In genomic region chr11:13978524-13978923, GRCm38 (mm10) we compare ENCODE assay signal across 26 mouse cellular contexts.
DNase-seq lines count a peak whose midpoint lies in the region; ATAC-seq and TF ChIP-seq lines count a peak whose summit lies in the region.
"Had no signal": no experiment of that assay in that cellular context is flagged by ENCODE, and none has a peak within 500 bp of the region (broad histone marks: within the 10 kb centered on the region; RNA-seq: fewer than 3 reads in every experiment).

No protein-coding gene starts in this region.

- no peaks in the 10 kb centered on the region for H3K4me1 ChIP-seq in midbrain, embryonic 14.5 days (ENCODE audit: control insufficient read depth, insufficient read depth, low read length)
- H3K4me1 ChIP-seq in midbrain, embryonic 11.5 days (ENCODE audit: control insufficient read depth, insufficient read depth, low read length) = no peaks in the 10 kb centered on the region
- no peaks in the 10 kb centered on the region for H3K4me1 ChIP-seq in ES-E14 (ENCODE audit: control insufficient read depth in 2 of 2, insufficient read depth in 2 of 2, low read length in 2 of 2, poor library complexity in 1 of 2)
- H3K4me1 ChIP-seq: embryonic facial prominence, embryonic 13.5 days; embryonic facial prominence, embryonic 15.5 days; forebrain, embryonic 13.5 days had no signal

- no peak overlapping the region for H3K27ac ChIP-seq in midbrain, embryonic 14.5 days (replicated peaks; ENCODE audit: low read depth, low read length)
- no peak overlapping the region for H3K27ac ChIP-seq in midbrain, embryonic 11.5 days (ENCODE audit: low read depth, low read length)
- H3K27ac ChIP-seq in ES-E14 (ENCODE audit: insufficient read depth, low read depth, low read length, poor library complexity, severe bottlenecking) = no peak overlapping the region; the same call in 1 of the 2 replicates
- H3K27ac ChIP-seq: embryonic facial prominence, embryonic 13.5 days; embryonic facial prominence, embryonic 15.5 days; forebrain, embryonic 13.5 days had no signal

- TF ChIP-seq POLR2A in brain, embryonic 14.5 days (IDR thresholded peaks at IDR 0.05; ENCODE audit: borderline replicate concordance, extremely low read depth, insufficient read depth, insufficient read length, poor library complexity, severe bottlenecking) = no peak

- H3K9me3 ChIP-seq in midbrain, embryonic 14.5 days (ENCODE audit: control insufficient read depth, low read length) = no peaks in the 10 kb centered on the region
- no peaks in the 10 kb centered on the region for H3K9me3 ChIP-seq in midbrain, embryonic 11.5 days (ENCODE audit: control insufficient read depth, low read length)
- H3K9me3 ChIP-seq in ES-E14 (ENCODE audit: control insufficient read depth, insufficient read depth, low read depth, low read length) = no peaks in the 10 kb centered on the region
- H3K9me3 ChIP-seq: embryonic facial prominence, embryonic 15.5 days; forebrain, embryonic 13.5 days had no signal

- no peak for TF ChIP-seq CTCF in brain, embryonic 14.5 days (IDR thresholded peaks at IDR 0.05; ENCODE audit: borderline replicate concordance, extremely low read depth, insufficient read depth, insufficient read length)

- in situ Hi-C loops in ES-E14 (cut with MboI; ENCODE audit: low sequenced_read_pairs in 2 of 2, unreplicated experiment in 2 of 2) = no loop called here

- H3K4me3 ChIP-seq in midbrain, embryonic 14.5 days (replicated peaks; ENCODE audit: low read depth, low read length) = no peak overlapping the region
- no peak overlapping the region for H3K4me3 ChIP-seq in midbrain, embryonic 11.5 days (ENCODE audit: low read depth, low read length)
- H3K4me3 ChIP-seq in ES-E14 (ENCODE audit: insufficient read depth in 1 of 2, low read depth in 1 of 2, low read length in 2 of 2, poor library complexity in 1 of 2, severe bottlenecking in 1 of 2) = no peak overlapping the region
- H3K4me3 ChIP-seq: embryonic facial prominence, embryonic 13.5 days; embryonic facial prominence, embryonic 15.5 days; forebrain, embryonic 13.5 days had no signal

- H3K36me3 ChIP-seq in midbrain, embryonic 14.5 days (ENCODE audit: control insufficient read depth, insufficient read depth, low read length) = no peaks in the 10 kb centered on the region
- H3K36me3 ChIP-seq in midbrain, embryonic 11.5 days (ENCODE audit: control insufficient read depth, insufficient read depth, low read length) = no peaks in the 10 kb centered on the region
- H3K36me3 ChIP-seq in ES-E14 (ENCODE audit: control insufficient read depth, insufficient read depth, low read length, poor library complexity, severe bottlenecking) = no peaks in the 10 kb centered on the region
- H3K36me3 ChIP-seq: embryonic facial prominence, embryonic 13.5 days; embryonic facial prominence, embryonic 15.5 days had no signal

- H3K27me3 ChIP-seq in midbrain, embryonic 14.5 days (ENCODE audit: control insufficient read depth, insufficient read depth, low read length) = no peaks in the 10 kb centered on the region
- no peaks in the 10 kb centered on the region for H3K27me3 ChIP-seq in midbrain, embryonic 11.5 days (ENCODE audit: control insufficient read depth, insufficient read depth, low read length)
- H3K27me3 ChIP-seq: CH12.LX; embryonic facial prominence, embryonic 13.5 days; embryonic facial prominence, embryonic 15.5 days; forebrain, embryonic 13.5 days had no signal

- DNase-seq in midbrain, embryonic 14.5 days = peak; percentile 11
- no peak for DNase-seq in midbrain, embryonic 11.5 days (ENCODE audit: low spot score, missing footprints)
- DNase-seq in ES-E14 (ENCODE audit: low read depth, low spot score) (peak; percentile 40), WW6 (ENCODE audit: low read depth, low spot score) (peak; percentile 26)
- peak; percentile 5 for DNase-seq in brain, embryonic 14.5 days (ENCODE audit: low read depth)
- DNase-seq in heart, adult 8-10 months (ENCODE audit: low spot score) = no peak
- no peak for DNase-seq in layer of hippocampus, adult 9-10 months (ENCODE audit: low spot score)
- DNase-seq in right cerebral cortex, postnatal 14 days = no peak
- DNase-seq: adrenal gland, adult 8-10 months; adrenal gland, postnatal 14 days; adrenal gland, postnatal 36 days; B cell, adult 2 months; cerebellum, adult 11 months; cerebellum, adult 18-20 months; cerebellum, adult 8-10 months; cerebellum, adult 9-11 months; cerebellum, postnatal 14 days; cerebellum, postnatal 36 days; embryo, embryonic 11 days had no signal

- ATAC-seq in midbrain, embryonic 14.5 days (ENCODE audit: low FRiP score, low TSS enrichment) = no peak
- no peak for ATAC-seq in midbrain, embryonic 11.5 days (ENCODE audit: low FRiP score)
- ATAC-seq: activated CD4-positive, CD25-positive, alpha-beta regulatory T cell, adult 4 months; CD4-positive, CD25-positive, alpha-beta regulatory T cell, adult 4 months; forebrain, embryonic 13.5 days; forebrain, embryonic 16.5 days had no signal

- WGBS in midbrain, embryonic 14.5 days = 47% methylated on average over 1 of the region's 1 CpGs
- WGBS in midbrain, embryonic 11.5 days = 72% methylated on average over 1 of the region's 1 CpGs

- H3K4me2 ChIP-seq in midbrain, embryonic 14.5 days (ENCODE audit: low read length) = no peak overlapping the region
- no peak overlapping the region for H3K4me2 ChIP-seq in midbrain, embryonic 11.5 days
- H3K4me2 ChIP-seq: embryonic facial prominence, embryonic 13.5 days; embryonic facial prominence, embryonic 15.5 days; forebrain, embryonic 13.5 days had no signal

- H3K9ac ChIP-seq in midbrain, embryonic 14.5 days (replicated peaks; ENCODE audit: low read length) = no peak overlapping the region
- no peak overlapping the region for H3K9ac ChIP-seq in midbrain, embryonic 11.5 days (ENCODE audit: low read length)
- no peak overlapping the region for H3K9ac ChIP-seq in ES-E14 (ENCODE audit: insufficient read depth, low read depth, low read length, poor library complexity, severe bottlenecking)
- H3K9ac ChIP-seq: embryonic facial prominence, embryonic 13.5 days; embryonic facial prominence, embryonic 15.5 days; forebrain, embryonic 13.5 days had no signal

TF ChIP-seq in ES-E14, 5 proteins besides CTCF, POLR2A, EP300 and RAD21:
- TF ChIP-seq ZNF384 (IDR thresholded peaks at IDR 0.05; ENCODE audit: low read depth, low read length) (peak; percentile 88), HCFC1 (IDR thresholded peaks at IDR 0.05; ENCODE audit: borderline replicate concordance, insufficient read depth, low read length) (no peak), MAFK (IDR thresholded peaks at IDR 0.05; ENCODE audit: insufficient read depth, low read depth, low read length) (no peak), CHD2 (IDR thresholded peaks at IDR 0.05; ENCODE audit: low read depth, low read length) (peak; percentile 52; the same call in 1 of the 2 replicates), ZC3H11A (IDR thresholded peaks at IDR 0.05; ENCODE audit: borderline replicate concordance, low read depth, low read length) (no peak)

Comparison
In these comparisons a context has a peak if more than half of its experiments do, and no peak if none do; other contexts are left out.
1. DNase-seq: peak in midbrain, embryonic 14.5 days (single experiment), ES-E14 (single experiment), WW6 (single experiment) and brain, embryonic 14.5 days (single experiment); none in midbrain, embryonic 11.5 days (single experiment), heart, adult 8-10 months (single experiment), layer of hippocampus, adult 9-10 months (single experiment) and right cerebral cortex, postnatal 14 days (single experiment).